Mouse (Mus musculus) v-Abl transformed pro-B cells (cell line): ENCODE results near the gene Slit3.

ENCODE experiments used
- in situ Hi-C, 2 experiments: fragments of 400-800 bp; cut with MboI; formaldehyde crosslinking; loops; one replicate each; pipeline ENCODE4 v1.15.1; 2025; ENCODE audit not compliant: unreplicated experiment in 2 of 2

The Slit3 gene

DNA sequence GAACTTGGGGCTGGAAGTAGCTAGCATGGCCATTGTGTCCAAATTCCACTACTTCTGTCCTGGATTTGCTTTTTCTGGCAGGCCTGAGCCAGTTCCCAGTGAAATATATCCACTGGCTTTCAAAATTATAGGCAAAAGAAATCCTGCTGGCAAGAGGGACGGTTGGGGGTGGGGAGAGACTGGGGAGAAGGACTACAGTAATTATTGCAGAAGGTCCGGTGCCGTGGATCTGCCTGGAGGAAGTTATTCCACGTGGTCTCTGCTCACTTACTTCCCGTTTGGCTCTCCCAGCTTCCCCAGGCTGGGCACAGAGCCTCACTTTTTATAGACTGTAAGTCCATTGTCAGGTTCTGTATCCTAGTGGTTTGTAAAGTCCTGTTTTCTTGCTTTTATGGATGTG is 176.3 kb downstream of the Slit3 start:
- in situ Hi-C loops, result no loop called here

DNA sequence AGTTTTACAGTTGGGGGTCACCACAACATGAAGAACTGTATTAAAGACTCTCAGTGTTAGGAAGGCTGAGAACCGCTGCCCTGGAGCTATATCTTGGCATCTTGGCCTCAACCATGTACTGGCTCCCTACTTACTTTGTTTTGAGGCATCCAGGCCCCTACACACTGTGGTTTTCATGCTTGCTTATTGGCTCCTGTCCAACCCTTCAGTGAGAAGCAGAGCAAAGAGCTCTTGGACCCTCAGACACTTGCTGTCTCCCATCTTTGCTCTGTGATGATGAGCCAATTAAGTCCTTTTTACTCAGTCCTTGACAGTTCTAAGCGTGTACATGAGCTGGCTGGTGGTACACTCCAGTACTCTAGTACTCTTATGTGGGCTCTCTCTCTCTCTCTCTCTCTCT is 177.5 kb downstream of the Slit3 start:
- in situ Hi-C loops, result no loop called here

DNA sequence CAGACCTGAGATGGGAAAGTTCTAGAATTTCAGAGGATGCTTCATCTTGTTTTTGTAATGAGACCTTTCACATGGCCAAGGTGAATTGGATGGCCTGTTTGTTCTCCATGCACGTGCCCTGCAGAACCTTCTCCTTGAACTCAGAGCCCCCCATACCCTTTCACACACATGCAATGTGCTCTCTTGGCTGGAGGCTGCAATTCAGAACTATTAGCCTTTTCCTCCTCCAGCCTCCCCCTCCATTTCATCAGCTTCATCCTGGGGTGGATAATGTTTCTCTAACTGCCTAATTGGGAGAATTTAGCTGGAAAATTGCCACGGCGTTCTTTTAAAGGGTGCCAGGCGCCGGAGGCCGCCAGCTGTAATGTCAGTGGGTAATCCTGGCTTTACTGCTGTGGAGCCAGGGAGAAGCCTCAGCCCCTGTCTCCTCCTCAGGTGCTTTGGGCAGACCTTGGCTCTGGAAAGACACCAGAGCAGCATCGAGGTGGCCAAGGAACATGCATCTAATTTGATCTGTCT is 178.9 kb downstream of the Slit3 start:
- in situ Hi-C loops, result no loop called here

DNA sequence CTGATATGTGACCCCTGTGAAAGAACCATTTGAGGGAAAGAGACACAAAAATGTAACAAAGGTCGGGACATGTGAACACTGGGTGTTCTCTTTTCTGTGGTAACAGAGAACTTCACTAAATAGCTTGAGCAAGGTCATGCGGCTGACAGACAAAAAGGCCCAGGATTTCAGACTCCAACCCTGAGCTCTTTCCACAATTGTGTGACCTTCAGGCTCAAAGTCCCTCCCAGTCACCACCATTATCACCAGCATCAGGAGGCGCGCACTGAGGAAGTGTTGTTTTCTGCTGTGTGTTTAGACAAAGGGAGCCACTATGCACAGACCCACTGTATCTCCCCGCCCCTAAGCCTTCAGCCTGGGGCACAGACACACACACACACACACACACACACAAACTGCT is 181.2 kb downstream of the Slit3 start:
- in situ Hi-C loops, result no loop called here

DNA sequence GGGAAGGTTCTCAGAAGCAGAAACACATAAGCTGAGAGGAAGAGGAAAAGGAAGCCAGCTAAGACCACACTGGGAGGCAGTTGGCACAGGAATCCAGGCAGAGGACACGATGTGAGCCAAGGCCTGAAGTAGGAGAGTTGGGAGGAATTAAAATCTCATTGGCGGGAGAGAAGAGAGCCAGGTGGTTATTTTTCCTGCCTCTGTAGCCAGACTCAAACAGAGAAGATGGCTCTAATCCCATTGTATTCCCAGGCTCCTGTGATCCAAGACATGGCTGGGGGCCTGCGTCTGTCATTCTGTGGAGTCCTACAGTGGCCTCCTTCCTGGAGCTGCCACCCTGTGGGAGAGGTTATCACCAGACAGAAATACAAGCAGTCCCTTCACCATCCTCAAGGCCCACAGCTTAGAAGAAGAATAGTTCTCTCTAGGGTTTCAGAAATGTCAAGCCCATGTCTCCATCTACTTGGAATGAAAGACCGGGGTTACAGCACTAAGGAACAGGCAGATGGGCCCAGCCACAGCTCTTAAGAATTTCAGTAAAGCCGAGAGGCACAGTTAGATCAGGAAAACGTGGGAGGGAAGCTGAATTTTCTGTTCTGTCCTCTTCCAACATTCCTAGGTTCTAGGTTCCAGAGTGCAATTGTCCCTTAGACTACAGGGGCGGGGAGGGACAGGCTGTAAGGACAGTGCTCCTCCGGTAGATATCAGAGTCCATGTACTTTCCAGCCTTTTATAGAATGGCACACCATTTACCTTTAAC is 183.4 kb downstream of the Slit3 start:
- in situ Hi-C loops, result no loop called here

DNA sequence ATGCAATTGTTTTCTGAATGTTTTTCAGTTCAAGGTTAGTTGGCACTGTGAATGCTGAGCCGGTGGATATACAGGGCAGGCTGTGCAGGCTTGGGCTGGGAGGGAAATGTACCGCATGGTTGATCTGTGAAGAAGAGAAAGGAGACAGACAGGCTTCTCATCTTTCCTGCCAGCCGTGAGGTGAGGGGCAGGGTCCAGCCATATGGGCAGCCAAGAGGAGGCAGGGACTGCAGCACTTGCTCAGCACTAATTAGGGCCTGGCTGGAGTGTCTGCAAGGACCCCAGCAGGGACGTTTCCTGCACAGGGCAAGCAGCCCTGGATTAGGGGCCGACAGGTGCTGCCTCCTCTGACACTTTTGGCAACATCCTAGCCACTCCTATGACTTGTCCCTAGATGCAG is 184.1 kb downstream of the Slit3 start:
- in situ Hi-C loops, result no loop called here

DNA sequence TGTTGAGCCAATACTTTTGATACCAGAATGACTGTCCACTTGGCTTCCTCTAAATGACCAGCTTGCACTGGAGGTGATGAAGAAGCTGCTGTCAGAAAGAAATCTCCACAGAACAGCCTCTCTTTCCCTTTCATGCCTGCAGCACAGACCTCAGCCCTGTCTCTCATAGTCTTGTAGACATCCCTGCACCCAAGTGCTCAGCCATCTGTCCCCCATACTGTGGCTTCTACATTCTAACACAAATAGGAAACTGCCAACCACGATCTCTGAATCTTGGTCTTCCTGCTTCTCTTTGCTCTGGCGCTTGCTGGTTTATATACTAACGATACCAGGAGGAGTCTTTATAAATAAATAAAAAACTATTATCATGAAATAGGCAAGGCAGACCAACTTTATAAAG is 184.9 kb downstream of the Slit3 start:
- in situ Hi-C loops, result no loop called here

DNA sequence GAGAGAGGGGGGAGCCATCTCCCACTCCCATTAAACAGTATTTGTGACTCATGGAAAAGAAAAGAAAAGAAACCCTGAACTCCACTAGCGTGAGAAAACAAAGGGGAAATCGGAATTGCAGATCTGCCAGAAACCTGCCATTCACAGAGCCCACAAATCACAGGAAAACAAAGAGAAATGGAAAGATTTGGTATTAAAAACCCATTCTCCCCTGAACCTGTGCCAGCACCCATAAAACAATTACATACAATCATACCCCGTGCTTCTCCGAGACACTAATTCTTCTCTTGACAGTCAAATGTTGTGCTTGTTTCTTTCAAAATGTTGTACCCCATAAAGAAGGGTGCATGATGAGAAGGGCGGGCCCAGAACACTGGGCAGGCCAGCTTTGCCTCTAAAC is 185.9 kb downstream of the Slit3 start:
- in situ Hi-C loops, result no loop called here

DNA sequence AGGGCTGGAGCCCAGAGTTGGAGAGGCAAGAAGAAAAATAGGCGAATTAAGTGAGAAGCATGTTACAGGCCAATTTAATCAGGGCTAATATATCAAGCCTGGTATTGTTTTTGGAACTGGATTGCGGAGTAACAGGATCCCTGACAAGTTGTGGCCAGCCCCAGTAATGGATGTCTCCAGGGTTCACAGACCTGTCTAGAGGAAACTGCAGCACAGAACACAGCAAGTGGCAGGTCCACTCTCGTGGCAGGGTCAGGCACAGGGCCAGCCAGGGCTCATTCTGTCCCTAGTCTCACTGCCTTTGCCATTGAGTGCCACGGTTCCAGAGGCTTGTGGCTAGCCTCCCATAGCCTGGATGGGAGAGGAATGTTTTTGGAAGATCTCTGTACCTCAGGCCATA is 187.0 kb downstream of the Slit3 start:
- in situ Hi-C loops, result no loop called here

DNA sequence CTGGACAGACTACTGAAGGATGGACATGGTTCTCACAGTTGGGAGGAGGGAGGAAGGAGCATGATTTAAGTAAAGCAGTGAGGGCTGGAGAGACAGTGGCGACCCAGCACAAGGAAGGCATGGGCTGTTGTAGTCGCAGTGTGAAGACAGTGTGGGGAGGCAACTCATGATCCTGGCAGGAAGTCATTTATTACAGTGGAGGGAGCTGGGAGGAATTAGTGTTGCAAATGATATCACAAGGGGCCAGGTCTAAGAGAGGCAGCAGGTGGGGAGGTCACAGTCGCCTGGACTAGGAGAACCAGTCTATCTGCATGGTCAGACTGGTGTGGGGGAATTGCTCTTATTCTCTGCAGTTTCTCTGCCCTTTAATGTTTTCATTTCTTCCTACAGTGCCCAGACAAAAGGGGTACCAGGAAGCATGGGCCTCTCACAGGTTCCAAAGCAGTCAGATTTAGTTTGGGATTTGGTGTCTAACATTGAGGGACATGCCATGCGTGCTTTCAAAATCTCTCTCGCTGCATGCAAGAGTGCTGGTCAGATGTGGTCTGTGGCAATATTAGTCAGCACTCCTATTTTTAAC is 194.5 kb downstream of the Slit3 start:
- in situ Hi-C loops, result no loop called here

DNA sequence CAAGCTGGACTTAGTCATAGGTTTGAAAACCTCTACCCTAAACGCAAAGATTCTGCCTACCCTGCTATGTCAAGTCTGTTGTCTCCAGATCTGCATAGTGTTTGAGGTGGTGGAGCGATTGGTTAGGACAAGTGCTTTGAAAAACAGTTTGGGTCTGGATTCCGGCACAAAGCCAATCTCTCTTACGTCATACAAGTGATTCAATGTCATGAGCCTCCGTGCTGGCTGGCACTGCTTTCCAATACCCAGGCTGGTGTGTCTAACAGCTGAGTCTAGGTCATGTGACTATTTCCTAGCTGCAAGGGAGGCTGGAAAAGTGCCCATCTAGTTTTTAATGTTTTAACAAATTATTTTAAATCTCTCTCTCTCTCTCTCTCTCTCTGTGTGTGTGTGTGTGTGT is 196.2 kb downstream of the Slit3 start:
- in situ Hi-C loops, result no loop called here

DNA sequence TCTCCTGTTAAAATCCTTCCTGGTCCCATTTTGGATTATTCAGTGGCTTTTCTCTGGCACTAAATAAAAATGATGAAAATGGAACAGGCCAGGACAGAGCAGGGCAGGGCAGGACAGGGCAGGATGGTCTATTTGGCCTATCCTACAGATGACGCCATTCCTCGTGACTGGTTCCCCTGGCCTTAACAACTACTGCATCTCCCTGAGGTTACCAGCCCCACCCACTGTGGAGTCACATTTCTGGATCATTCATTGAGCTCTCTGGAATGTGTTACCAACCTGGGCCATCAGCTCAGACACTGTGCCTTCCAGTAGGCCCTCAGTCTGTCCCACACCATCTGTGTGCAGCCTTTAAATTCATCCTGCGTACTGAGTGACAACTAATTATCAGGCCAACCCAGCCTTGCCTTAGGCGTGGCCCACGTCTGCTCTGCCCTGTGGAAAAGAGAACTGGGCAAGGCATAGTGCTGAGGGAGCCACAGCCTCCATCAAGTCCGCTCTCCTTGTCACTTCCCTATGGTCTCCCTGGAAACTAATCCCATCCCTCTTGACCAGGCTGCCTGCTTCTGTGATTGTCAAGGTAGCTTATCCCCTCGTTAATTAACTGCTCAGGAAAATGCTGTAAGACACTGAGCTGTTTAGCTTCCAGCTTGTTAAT is 196.9 kb downstream of the Slit3 start:
- in situ Hi-C loops, result no loop called here

DNA sequence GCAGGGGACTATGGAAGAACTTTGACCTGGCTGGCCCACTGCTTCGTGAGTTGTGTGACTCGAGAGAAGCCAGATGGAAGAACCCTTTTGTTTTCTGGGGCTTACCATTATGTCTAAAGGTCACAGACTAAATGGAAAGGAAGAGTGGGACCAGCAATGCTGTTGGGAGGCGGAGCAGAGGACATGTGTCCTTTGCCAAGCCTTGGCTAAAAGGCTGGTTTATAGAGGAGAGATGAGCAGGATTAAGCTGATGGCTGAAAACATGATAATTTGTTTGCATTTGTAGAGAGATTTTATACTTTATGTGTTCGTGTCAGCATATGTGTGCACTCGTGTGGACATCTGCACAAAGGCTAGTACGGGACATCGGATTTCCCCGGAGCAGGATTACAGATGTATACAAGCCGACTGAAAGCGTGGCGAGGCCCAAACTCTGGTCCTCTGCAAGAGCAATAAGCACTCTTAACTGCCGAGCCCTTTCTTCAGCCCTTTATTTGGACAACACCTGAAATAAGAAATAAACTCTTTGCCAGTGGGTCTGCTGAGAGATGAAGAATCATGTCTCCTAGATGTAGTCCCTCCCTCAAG is 197.5 kb downstream of the Slit3 start:
- in situ Hi-C loops, result no loop called here

DNA sequence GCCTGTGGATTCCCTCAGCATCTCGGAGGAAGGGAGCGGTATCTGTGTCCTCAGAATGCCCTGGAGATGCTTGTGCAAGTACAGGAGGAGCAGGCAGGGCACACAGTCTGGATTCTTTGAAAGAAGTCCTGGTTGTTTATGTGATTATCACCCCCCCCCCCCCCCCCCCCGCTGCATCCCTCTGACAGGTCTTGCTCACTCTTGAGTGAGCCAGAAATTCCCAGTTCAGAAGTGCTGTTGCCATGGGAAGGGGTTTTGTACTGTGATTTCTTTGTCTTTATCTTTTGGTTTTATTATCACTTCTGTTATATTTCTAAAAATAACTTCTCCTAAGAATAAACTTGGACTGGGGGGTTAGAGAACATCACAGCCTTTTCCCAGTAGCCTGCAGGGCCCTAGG is 199.5 kb downstream of the Slit3 start:
- in situ Hi-C loops, result no loop called here

DNA sequence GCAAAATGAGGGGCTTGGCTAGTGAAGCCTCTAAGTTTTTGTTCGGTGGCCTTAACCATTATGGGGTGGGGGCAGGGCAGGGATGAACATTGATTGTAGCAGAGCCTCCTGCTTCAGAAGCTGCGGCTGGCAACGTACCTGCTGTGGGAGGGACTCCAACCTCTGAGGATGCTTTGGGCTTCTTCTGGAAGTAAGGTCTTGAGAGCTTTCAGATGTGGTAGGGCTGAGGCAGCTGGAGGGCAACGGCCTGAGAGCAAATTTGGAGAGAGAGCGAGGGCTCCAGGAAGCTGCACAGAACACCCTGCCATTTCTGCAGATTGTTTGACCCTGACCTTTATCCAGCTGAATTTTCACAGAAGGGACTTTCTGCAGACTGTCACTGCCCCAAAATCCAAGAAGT is 203.4 kb downstream of the Slit3 start:
- in situ Hi-C loops, result no loop called here

DNA sequence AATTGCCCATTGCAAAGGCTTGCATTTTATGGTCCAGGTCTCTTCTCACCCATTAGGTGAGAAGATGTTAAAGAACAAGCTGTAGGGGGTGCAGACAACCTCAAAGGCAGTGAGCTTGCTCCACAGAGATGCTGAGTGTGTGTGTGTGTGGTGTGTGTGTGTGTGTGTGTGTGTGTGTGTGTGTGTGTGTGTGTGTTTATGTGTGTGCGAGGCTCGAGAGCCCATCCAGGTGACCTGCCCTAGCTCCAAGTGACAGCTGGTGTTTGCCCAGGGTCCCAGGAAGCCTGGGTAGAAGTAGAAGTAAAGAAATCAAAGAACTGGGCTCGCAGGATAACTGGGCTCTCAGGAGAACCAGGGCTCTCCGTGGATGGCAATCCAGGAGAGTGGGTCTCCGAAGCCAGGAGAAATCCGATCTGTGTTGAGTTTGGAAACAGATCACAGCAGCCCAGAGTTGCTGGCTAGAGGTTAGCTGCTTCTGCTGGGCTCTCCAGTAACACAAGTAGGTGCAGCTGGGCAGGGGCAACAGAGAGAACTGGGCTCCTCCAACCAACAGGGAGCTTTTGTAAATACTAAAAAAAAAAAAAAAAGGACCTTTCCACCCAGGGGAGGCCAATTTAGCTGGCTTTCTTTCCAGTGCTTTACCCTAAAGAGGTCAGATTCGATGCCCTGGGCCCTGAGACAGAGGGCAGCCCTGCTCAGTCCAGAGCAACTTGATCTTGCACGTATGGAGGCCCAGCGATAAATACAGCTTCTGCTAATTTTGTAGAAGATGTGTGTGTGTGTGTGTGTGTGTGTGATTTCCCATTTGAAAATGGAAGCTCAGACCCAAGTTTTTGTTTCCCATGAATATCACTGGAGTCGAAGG is 204.3 kb downstream of the Slit3 start:
- in situ Hi-C loops, result no loop called here

DNA sequence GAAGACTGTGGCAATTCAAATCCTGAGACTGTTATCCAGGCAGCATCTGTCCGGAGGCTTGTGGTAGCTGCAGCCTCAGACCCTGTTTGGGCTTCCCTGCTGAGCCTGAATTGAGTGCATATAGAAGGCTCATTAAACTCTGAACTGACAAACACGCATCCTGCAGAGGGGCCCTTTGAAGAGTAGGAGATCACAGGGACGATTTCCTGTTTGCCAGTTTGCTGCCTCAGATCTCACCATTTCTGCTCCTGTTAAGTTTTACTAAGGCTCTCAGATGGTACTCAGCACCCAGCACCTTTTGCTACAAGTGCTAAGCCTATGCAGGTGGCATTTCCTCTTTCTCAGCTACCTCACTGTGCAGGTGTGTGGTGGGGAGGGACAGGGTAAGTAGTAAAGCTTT is 205.3 kb downstream of the Slit3 start:
- in situ Hi-C loops, result no loop called here

DNA sequence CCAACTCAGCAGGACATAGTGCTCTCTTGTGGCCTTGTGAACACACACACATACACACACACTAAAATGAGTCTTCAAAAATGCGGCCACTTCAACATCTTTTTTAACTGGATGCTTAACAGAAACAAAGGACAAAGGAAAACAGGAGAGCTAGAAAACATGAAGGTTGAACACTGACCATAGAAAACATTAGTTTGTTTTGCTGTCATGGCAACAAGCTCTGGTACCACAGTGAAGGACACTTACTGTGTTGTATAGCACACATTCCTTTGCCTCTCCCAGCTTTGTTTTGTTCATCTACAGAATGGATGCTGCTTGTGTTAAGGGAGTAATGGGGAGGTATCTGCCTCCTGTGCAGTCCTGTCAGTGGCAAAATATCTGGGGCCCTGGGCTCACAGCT is 206.9 kb downstream of the Slit3 start:
- in situ Hi-C loops, result no loop called here

DNA sequence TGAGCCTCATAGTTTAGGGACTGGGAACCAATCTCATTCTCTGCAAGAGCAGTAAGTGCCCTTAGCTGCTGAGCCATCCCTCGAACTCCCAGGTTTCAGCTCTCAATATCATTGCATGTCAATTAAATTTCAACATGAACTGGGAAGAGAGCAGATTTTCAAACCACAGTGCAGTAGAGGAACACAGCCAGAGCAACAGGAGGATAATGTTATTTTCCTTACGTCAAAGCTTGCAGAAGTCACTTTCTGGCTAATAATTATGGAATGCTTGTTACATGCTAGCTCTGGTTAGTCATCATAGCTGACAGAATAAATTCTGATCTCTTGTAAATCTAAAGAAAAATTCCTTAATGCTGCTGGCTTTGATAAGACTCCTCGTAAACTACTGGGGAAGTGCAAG is 210.5 kb downstream of the Slit3 start:
- in situ Hi-C loops, result no loop called here

DNA sequence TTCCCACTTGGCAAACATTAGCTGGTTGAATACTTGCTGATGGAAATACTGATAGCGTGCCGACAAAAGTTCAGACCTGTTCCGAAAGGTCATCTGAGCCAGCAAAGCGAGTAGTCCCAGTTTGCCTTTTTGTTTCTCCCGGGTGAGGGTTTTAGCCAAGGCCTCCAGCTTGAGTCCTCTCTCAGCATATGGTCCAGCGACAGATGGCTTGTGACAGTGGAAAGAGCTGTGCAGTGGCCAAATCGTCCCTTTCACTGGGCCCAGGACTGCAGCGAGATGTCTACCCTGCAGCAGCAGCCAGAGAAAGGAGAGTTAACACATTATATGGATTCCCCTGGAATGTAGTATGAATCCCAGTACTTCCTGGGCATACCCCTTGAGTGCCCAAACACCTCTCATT is 215.5 kb downstream of the Slit3 start:
- in situ Hi-C loops, result no loop called here

DNA sequence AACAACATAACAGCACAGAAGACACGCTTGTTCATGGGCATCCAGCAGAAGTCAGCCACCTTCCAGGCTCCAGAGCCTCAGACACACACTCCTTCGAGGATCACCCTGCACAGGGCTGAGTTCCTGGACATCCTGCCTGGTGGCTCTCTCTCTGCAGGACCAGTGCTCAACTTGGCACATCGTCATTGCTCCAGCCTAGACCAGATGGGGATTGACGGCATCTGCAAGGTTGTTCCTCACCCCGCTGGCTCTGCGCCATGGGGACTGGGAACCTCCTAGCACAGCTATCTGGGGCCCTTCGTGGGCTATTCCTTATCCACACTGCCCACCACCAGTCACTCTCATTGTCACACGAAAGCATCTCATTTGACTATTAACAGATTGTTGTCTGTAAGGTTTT is 216.5 kb downstream of the Slit3 start:
- in situ Hi-C loops, result no loop called here
